Mouse (Mus musculus) cerebellum, postnatal 10 days (tissue): ENCODE measurements around the gene 2010109A12Rik.
A peak's percentile ranks its signal among the peaks of the same experiment; 100 is the strongest.

Source experiments
- DNase-seq, 2 experiments: peaks; one replicate each; pipeline ENCODE4 v3.0.0; 2021; ENCODE audit warnings: mixed read lengths in 2 of 2

The 2010109A12Rik gene

DNA sequence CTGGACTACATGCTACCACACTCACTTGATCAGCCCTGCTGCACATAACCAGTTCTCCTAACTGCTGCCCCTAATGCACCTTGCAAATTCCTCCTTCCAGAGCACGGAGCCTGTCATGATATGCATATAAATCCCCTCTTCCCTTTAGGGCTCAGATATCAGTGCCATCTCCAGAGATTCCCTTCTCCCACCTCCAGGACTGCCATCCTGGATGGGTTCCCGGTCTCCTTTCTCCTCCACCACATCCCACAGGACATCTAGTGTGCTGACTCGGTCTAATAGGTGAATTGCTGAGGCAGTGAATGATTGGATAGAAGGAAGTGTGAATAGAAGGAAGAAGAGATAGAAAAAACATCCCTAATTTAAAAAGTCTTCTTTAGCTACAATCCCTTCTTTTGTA, 25.4 kb downstream of the 2010109A12Rik start:
- peak; percentile 51 to 54 for DNase-seq

DNA sequence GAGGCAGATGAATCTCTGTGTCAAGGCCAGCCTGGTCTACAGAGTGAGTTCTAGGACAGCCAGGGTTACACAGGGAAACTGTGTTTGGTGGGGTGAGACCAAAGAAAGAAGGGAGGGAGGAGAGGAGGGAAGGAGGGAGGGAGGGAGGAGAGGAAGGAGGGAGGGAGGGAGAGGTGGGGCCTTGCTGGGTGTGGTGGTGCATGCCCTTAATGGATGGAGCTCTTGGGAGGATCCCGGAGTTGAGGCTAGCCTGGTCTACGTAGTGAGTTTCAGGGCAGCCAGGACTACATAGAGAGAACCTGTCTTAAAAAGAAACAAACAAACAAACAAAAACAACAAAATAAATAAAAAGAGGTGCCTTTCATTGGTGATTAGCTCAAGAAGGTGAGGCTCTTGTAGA, 26.5 kb downstream of the 2010109A12Rik start:
- DNase-seq: no peak

- DNase-seq: peak; percentile 59 to 60
Measured at GRCm38 (mm10) chr5:93234130-93234529, 27.8 kb downstream of the 2010109A12Rik start.

DNA sequence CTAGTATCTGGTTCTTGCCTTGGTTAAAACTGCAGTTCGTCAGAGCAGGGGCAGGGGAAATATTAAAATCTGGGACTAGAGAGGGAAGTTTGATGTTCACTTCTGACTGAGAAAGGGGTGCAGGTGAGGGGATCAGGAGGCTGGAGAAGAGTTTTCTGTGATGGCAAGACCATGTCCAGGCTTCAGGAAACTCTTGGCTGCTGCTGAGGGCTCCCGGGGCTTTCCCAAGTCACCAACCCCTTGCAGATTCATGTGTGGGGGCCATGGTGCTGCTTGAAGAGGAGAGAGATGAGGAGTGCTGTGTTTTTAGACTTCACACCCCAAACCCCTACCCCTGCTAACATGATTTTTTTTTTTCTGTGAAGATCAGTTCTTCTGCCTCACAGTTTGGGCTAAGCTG, 28.3 kb downstream of the 2010109A12Rik start:
- peak in 1 of 2 experiments; percentile 37 for DNase-seq

GRCm38 (mm10) chr5:93235888-93236287, 29.6 kb downstream of the 2010109A12Rik start:
- peak; percentile 93 to 95 for DNase-seq

DNA sequence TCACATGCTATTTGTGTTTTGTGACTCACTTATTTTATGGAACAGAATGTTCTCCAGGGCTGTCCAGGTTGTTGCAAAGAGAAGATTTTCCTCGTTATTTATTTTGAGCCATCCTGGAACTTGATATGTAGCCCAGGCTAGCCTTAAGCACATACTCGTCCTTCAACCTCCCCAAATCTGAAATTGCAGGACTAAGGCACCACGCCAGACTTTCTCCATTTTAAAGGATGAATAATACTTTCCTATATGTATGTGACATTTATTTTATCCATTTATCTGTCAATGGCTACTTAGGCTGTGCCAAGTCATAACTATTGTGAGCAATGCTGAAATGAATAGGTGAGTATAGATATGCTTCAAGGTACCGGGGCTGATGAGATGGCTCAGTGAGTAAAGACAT, 30.2 kb downstream of the 2010109A12Rik start:
- DNase-seq: peak in 1 of 2 experiments; percentile 55

- no peak for DNase-seq
Measured at GRCm38 (mm10) chr5:93239590-93240544, 33.5 kb downstream of the 2010109A12Rik start.

DNA sequence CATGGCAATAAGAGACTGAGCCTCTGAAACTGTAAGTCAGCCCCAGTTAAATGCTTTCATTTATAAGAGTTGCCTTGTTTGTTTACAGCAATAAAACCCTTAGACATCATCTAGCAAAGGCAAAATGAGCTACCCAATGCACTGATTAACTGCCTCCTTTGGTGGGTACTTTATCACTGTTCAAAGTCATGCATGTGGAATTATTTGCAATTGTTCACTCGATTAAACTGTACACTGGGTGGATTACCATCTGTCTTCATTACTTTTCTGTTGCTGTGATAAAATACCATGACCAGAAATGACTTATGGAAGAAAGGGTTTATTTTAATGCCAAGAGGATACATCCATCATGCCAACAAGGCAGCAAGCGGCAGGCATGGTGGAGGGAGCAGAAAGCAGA, 39.0 kb downstream of the 2010109A12Rik start:
- DNase-seq: no peak

GRCm38 (mm10) chr5:93249940-93250578, 43.7 kb downstream of the 2010109A12Rik start:
- no peak for DNase-seq

- DNase-seq: peak; percentile 60 to 66
Measured at GRCm38 (mm10) chr5:93251001-93251760, 44.9 kb downstream of the 2010109A12Rik start.

GRCm38 (mm10) chr5:93255759-93256265, 49.5 kb downstream of the 2010109A12Rik start:
- no peak for DNase-seq

DNA sequence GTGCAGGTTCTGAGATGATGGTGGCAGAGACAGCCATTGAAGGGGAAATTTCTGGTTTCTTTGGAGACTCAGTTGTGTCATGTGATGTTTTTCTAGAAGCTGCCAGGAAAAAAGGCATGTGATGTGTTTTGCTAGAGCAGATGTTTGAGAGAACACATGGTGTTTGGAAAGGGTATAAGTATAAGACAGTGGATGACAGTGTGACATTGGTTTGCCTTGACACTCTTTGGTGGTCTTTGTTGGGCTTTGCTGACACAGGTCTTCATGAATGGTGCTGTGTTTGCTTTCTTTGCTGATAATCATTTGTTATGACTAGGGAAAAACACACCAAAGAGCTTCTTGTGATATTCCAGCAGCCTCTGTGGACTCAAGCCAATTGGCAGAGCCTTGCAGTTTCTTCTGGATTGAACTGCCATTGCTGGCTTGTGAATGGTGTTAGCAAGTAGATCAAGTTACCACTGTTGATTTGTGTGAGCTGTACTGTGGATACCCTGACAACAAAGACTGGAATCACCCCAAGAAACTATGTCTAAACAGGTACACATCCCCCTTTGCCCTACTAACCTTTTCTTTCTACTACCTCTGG, 50.6 kb downstream of the 2010109A12Rik start:
- peak in 1 of 2 experiments; percentile 24 for DNase-seq

DNA sequence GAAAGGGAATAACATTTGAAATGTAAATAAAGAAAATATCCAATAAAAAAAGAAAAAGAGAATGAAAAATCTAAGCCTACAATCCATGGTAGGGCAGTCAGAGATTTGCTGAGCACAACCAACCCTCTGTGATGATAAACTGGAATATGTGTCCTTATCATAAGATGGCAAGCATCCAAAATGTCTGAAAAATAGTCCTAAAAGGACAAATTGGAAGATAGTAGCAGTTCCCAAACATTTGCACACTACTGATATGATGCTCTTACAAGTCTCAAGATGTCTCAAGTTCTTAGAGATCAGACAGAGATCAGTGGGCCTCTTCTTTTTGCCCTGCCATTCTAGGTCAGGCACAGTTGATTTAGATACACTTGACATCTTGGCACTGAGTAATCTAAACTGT, 53.0 kb downstream of the 2010109A12Rik start:
- DNase-seq: no peak

- no peak for DNase-seq
Measured at GRCm38 (mm10) chr5:93260983-93261382, 54.7 kb downstream of the 2010109A12Rik start.

DNA sequence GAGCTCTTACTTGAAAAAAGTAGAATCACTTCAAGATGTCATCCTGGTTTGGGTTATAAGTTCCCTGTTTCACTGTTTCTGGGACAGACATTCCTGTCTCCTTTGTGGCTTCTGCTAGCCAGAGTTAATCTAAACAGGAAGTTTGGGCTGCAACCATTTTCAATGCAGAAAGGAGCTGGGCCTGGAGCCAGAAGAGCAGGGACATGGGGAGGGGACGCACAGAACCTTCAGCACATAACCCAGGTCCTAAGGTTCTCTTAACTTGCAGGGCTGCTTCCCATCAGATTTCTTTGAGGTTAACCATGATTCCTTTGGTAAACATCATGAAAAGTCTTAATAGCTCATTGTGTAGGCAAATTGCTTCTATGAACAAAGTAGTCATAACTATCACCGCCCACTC, 56.4 kb downstream of the 2010109A12Rik start:
- peak in 1 of 2 experiments; percentile 16 for DNase-seq
